Mouse (Mus musculus) cerebellum, adult 8-10 months (tissue): ENCODE results near the gene Srpr.

Experiments
- DNase-seq: peaks from one replicate; pipeline ENCODE4 v3.0.0; 2022

Gene Srpr

DNA sequence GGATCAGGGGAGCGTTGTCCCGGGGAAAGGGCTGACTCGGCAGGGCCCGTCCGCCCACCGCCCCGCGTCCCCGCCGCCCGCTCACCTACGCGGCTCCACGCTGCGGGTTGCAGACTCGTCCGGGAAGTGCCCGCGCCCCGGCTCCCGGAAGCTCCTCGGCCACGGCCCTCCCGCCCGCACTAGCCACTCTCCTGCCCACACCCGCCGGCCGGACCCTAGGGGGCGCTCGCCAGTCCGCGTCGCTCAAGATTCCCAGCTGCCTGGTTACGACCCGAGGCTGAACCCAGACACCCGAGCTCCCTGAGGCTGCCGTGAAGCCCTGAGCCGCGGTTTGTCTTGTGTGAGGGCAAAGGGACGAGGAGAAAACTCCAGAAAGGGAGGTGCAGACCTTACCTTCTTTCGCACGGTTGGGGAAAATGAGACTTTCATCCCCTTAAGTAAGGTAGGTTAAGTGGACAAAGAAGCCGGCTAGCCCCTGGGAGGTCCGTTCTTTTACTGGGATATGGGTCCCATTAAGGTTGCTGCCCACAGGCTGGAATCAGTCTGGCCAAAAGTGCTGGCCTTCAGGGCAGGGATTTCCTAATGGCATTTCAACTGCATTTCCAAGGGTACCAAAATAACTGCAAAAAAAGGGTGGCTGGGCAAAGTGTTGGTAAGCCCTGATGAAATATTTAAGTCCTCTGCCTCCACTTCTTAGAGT, at the start of gene Srpr, which contains the start of gene Tirap:
TSS of gene Srpr (plus strand) at position 404 of the 700 bp plus-strand sequence.
TSS of gene Tirap (minus strand) at position 520 of the 700 bp plus-strand sequence.
- DNase-seq, result peak; percentile 92

DNA sequence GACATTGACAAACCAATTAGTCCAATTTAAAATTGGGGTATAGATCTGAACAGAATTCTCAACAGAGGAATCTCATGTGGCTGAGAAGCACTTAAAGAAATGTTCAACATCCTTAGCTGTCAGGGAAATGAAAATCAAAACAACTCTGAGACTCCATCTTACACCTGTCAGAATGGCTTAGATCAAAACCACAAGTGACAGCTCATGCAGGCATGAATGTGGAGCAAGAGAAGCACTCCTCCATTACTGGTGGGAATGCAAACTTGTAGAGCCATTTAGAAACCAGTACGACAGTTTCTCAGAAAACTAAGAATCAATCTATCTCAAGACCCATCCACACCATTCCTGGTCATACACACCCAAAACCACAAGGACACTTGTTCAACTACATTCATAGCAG, 47.1 kb upstream of the Srpr start:
- no peak for DNase-seq

DNA sequence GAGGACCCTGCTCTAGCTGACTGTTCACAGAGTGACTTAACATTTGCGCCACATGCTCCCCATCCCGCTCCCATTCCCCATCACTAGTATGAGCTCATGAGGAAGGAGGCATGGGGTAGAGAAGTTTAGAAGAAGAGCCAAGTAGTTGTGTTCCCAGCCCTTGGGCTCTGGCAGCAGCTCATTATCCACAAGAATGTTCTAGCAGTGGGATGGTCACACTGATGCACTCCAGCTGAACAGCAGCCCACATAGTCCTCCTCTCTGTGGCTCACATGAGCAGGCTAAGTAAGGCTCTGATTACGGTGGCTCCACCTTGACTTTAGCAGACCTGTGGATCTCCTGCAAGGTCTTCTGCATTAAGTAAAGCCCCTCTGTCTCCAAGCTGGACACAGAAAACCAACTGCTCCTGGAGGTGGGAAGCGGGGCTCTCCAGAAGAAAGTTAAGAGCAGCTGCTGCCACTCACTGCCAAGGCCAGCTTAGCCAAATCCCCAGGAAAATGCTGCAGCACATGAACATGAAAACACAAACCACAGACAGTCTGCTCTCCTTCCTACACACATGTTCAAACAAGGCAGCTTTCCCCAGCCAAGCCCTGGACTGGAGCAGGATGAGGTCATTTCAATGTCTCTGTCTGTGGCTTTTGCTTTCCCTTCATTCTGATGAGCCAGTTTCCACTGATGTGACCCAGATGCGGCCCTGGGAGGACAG, 43.8 kb upstream of the Srpr start:
- DNase-seq, result no peak

DNA sequence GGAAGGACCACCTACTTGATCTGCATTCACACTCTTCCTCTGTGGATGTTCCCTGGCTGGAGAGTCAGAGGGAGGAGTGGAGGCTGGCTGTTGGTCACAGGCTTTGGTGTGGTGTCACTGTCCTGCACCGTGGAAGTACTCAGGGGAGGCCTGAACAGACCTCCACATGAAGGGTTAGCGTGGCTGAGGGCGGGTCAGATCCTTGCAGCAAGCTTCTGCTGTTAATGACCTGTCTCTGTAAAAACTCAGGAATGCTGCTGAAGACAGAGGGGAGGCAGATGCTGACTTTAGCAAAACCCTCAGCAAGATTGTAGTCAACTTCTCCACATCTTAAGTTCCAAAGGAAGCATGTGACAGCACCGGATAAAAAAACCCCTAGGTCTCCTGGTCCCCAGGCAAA, 43.1 kb upstream of the Srpr start:
- no peak for DNase-seq

DNA sequence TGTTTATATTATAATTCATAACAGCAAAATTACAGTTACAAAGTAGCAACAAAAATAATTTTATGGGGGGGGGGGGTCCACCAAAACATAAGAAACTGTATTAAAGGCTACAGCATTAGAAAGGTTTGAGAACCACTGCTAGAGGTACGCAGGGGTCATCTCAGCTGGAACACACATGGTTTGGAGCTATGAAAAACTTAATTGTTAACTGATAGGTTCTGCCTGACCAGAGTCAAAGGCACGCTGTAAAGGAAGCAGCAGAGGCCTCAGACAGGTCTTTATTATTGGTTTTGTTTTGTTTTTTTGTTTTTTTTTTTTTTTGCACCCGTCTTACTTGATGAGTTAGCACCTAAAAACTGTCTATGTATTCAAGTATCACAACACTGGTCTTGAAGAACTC, 41.5 kb upstream of the Srpr start:
- no peak for DNase-seq

DNA sequence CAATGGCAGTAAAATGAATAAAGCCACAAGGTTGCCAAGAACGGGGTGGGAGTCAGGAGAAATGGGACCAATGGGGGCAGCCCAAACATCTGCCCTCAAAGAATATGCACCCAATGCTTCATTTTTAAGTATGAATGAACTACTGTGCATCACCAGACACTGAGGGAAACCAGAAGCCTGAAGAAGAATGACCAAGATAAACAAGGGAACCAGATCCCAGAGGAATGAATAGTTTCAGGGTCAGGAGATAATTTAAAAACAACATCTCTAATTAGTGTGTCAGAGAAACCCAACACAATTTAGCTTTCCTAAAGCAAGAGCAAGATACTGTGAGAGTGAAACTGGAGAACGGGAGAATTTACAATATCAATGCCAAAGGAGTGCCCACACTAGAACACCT, 39.3 kb upstream of the Srpr start:
- no peak for DNase-seq

DNA sequence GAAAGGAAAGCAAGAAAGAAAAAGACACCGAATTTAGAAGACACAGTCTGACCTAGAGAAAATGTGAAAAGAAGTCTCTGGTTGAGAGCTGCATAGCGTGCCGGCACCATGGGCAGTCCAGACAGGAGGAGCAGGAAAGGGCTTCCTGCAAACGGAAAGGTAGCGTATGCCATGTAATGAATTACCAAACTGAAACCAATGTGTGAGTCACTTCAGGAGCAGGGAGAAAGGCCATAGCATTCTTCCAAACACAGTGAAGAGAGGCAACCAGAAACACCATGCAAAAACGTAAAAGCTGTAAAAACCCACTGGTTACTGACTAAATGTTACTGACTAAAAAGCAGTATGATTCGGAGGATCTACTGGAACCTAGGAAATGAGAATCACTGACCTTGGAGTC, 38.3 kb upstream of the Srpr start:
- DNase-seq, result no peak

DNA sequence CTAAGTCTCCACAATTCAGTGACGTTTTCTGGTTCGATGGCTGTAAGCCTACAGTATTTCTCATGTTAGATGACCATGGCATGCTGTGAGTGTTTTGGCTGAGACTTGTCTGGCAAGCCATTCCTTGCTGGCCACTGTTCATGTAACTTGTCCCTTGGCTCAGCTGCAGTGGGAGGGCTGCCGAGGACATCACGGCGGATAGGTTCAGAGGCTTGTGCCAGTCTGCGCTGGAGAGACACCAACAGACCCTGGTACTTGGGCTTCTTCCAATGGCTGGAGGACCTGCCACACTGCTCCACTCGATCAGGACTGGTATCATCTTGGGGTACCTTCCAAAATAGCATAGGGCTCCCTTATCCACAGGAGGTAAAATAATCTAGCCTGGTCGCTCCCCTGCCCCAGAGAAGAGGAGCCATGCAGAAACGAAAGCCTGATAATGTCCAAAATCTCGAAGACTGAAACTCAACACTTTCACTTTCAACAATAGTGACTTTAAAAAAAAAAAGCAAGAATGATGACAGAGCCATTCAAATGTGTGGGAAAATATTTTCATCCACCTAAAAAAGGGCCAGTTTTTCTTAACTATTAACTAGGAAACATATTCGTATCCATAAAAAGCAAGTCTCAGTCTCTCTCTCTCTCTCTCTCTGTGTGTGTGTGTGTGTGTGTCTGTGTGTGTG, 36.8 kb upstream of the Srpr start:
- peak; percentile 74 for DNase-seq

DNA sequence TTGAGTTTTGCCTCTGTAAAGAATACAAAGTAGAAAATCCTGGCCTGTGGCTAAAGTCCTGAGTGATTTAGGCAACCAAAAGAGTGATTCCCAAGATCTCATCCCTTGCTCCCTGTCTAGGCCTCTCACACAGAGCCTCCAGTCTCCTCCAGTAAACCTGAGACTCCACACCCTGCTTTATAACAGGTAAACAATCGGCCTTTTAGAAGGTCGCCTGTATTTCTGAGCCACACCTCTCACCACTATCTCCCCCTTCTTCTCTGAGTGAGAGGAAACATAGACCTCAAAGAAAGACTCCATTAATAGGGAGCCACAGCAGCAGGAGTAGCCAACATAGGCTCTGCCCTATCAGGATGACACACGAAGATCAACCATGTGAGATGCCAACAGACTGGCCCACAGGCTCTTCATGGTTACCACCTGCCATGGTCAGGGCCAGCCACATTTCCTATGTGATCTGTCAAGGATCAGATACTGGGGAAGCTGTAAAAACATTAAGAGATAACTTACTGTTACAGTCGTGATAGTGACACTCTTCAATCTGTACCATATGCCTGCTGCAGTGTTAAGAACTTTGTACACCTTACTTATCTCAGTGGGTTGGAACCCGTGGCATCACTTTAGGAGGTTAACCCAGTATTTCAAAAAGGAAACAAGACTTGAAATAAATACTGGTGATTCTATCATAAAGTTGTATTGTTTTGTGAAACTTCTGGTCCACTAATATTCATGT, 35.7 kb upstream of the Srpr start:
- DNase-seq, result no peak

DNA sequence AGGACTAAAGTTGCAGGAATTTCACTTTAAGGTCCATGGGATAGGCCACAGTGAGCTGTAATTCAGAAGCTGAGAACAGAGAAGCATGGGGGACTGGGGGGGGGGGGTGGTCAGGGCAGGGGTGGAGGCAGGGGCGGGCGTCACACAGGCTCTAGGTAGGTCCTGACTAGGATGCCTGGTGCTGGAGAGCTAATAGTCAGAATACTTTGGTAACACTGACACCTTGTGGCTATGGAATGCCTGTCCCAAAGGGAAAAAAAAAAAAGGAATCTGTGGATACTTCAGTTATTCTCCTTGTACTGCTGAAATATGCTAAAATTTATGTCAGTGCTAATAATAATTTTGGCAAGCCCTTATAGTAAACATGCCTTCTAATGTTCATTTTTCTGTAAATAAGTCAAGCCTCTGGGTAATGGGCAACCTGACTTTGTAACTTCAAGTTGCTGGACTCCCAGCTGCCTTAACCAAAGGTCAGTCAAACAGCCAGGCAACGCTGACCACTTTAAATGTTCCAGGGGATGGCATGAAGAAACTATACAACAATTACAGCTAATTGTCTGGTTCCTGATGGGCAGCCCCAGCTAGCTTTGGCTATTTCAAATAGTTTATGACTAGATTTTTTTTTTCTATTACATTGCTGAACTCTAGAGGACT, 33.7 kb upstream of the Srpr start:
- DNase-seq, result no peak

DNA sequence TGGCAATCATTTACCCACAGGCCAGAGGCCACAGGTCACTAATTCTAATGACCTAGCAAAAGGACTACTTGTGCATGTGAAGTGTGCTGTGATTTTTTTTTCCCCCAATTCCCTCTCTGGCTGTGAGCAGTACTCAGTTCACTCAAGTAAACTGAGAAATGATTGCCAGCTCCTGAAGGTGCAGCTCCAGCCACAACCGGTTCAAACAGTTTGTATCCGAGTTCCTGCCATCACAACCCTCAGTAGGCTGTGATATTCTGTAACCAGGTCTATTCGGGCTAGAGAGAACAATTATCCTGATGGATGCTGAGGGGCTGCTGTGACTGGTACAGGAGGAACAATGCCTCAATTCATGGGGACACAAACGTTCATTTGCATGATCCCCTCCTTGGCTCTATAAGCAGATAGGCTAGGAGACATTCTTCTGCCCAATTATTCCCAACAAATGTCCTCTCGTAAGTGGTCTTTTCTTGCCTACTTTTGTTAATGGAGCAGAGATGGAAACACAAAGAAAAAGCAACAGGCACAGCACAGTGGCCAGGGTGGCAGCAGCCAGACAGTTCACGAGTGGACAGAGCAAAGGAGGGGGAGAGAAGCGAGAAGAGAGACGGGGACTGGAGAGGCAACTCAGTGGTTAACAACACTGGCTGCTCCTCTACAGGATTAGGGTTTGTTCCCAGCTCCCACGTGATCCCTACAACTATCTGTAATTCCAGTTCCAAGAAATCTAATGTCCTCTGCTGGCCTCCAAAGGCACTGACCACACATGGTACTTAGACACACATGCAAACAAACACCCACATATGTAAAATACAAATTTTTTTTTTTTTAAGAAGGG, 33.0 kb upstream of the Srpr start:
- no peak for DNase-seq

DNA sequence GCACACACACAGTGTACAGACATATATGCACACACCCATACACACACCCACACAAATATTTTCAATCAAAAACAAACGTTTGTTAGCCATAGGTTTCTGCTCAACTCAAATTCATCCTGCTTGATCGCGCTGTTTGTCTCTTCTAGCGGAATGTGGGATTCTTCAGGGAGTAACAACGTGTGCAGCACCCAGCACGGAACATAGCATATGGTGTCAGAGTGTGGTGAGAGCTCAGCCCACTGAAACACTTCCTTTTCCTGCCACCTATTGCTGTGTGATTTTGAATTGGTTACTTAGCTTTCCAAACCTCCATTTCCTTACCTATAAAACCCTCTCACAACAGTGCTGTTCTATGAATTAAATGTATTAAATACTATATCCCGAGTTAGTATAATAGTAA, 29.9 kb upstream of the Srpr start:
- DNase-seq, result no peak

DNA sequence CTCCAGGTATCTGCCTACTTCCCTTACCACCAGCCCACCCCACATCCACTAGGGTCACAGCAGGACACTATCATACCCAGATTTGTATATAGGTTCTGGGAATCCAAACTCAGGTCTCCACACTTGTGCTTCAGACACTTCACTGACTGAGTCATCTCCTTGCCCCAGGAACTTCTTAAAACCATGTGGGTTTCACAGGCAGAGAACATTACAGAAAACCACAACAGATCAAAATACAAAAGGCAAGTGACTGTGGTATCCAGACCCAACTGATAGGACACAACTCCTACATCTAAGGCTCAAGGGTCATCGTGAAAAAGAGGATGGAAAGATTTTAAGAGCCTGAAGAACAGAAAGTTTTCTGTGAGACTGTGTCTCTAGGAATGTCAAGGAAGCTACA, 26.6 kb upstream of the Srpr start:
- DNase-seq, result no peak

DNA sequence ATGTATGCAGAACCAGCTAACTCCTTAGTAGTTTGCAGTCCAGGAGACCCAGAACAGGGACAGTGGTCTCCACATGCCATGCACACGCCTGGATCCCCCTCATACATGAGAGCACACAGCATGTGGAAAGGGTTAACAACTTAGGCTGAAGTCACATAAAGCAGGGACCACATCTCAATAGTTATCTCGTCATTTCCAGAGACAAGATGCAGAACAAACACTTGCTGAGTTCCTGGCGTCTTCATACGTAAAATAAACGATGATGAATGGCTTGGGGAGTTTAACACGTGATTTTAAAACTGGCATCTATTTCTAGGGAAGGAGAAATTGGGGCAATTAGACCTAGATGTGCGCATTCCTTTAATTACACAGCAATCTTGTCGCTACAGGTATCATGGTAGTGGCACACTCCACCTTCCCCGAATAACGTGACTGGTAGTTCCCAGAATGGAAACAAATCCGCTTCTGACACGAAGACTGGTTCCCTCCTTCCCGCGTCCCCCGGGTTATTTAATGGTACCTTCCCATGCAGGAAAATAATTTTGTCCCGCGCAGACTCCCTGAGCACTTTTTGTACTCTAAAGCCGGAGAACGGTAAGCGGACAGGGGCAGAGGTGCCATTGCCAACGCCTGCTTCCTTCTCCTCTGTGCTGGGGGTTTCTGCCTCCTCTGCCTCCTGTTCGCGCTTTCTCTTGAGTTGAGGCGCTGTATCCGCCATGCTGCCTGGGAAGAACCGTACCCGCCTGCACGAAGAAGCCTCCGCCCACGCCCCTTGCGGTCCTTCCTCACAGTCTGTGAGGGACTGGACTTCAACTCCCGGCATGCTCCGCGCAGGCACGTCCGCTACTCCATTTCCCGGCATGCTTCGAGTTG, 24.5 kb upstream of the Srpr start, which contains the start of gene Dcps:
TSS of gene Dcps (minus strand) at position 811 of the 873 bp plus-strand sequence.
- DNase-seq, result peak; percentile 93

DNA sequence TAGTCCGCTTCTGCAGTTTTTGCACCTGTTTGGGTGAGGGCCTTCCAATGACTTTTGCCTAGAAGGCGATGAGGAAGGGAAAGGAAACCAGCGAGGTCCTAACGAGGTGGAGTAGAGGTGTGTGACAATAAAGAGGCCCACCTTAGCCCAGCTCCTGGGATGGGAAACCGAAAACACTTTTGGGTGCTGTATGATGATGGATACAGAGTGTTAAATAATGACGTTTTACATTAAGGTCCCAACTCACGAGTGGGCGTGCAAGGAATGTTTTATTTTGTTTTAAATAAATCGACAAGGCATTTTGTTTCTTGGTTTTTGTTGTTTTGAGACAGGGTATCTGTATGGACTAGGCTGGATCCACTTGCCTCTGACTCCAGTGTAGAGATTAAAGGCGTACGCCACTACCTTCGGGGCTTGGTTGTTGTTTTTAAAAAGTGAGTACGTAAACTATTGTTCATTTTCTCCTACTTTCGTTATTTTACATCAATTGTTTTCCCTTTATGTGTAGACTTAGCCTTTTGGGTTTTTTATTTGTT, 23.8 kb upstream of the Srpr start:
- no peak for DNase-seq

DNA sequence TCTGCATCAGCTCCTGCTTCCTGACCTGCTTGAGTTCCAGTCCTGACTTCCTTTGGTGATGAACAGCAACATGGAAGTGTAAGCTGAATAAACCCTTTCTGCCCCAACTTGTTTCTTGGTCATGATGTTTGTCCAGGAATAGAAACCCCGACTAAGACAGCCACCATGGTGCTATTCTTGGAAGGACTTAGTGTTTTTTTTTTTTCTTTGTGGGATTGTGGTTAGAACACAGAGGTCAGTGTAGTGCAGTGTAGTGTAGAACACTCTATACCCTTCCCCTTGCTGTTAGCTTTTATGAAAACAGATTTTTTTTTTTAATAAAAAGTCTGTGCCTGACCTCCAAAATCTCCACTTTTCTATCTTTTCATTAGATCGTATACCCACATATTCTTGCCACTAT, 17.1 kb upstream of the Srpr start:
- DNase-seq, result no peak

DNA sequence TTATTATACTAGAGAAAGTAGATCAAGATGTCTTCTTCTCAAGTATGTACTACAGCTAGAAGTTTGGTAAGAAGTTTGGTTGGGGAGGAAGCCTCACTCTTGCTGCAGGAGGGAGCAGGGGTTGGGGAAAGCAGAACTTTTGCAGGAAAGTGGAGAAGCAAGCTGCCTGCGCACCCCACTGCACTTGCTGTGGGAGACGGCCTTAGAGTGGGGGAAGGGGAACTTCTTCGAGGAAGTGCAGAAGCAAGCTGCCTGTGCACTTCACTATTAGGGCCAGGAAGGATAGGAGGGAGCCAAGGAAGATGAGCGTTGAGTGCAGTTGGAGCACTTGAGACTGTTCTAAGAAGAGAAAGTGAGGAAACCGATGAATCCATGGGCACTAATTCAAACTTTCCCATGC, 16.6 kb upstream of the Srpr start:
- no peak for DNase-seq

DNA sequence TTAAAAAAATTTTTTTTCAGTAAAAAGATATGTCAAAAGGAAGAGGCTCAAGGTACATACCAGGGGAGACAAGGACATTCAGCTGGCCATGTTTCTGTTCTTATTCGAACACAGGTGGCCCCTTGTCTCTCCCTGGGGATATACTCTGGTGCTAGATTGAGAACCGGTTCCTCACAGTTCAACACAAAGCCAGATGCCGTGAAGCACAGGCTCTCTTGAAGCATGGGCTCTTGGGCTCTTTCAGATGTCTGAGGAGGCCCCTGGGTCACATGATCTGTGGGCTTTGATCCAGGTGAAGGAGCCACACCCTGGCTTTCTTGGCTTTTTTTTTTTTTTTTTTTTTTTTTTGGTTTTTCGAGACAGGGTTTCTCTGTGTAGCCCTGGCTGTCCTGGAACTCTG, 13.5 kb upstream of the Srpr start:
- no peak for DNase-seq

DNA sequence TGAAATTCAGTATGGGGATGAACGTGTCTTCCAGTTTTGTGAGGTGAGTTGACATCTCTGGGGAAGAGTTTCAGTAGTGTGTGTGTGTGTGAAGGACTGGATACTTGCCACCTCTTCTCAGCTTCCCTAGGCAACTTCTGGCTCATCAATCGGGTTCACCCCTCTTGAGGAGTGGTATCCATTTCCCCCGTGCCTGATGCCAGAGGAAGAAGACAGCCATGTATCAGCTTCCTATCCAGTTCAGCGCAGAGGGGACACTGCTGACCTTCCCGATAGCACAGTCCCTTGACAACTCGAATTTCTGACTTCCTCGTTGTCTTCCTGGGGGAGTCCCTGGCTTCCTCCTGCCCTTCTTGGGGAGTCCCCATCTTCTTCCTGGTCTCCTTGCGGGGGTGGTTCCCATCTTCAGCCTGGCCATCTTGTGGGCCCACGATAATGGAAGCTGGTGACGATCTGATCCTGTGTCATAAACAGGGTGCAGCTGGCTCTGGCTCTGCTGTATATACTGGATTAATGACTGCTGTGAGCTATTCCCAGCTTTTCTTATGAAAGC, 12.5 kb upstream of the Srpr start:
- no peak for DNase-seq

DNA sequence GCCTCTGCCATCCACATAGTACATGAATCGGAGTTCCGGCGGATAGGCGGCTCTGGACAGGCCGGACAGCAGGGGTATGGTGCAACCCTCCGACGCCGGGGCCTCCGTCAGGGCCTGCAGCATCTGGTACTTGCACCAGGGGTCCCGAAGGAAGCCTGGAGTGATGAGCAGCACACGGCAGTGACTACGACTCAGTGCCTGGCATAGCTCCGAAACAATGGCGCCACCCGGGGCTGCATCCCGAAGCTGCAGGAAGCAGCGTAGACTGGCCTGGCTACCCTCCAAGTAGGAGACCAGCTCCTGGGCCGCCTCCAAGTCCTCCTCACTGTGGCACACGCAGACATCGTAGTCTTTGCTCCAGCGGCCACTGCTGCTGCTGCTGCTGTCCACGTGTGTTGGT, 11.3 kb upstream of the Srpr start:
- DNase-seq, result no peak
